Mouse (Mus musculus): Measurements from ENCODE around the gene Pla2g4d.

- TF ChIP-seq CTCF (IDR thresholded peaks at IDR 0.05; ENCODE audit: extremely low read depth, insufficient read length, insufficient replicate concordance, low read depth, low read length) (no peak), POLR2A (IDR thresholded peaks at IDR 0.05; ENCODE audit: low read depth, low read length) (no peak)
These were observed 48.9 kb upstream of the Pla2g4d start for GRCm38 (mm10) chr2:120337886-120338285.

All from small intestine, adult 2 months (tissue).